Mouse (Mus musculus) spleen, adult 2 months (tissue): ENCODE results near the gene Prkag2. TPM values are rescaled to one million over a fixed set of nuclear protein-coding genes. Genes with fewer than 3 reads are reported as not detected.

Experiments used
- DNase-seq, 2 experiments: peaks; one replicate each; pipeline versions ENCODE4 v3.0.0 to v3.0.0-alpha.2; 2012 to 2021; ENCODE audit warnings: low spot score in 2 of 2, low read depth in 1 of 2
- H3K27ac ChIP-seq: fragments of 200-500 bp; 2 replicates; pipeline ENCODE4 v1.5.1; 2012; ENCODE audit warnings: low read length, inconsistent platforms; ENCODE audit not compliant: insufficient read depth
- H3K27me3 ChIP-seq: fragments of 200-500 bp; 2 replicates; pipeline ENCODE4 v1.6.1; 2012; ENCODE audit warnings: mild to moderate bottlenecking, moderate library complexity, low read length, inconsistent platforms; ENCODE audit not compliant: control insufficient read depth, insufficient read depth
- H3K36me3 ChIP-seq: fragments of 200-500 bp; 2 replicates; pipeline ENCODE4 v1.6.1; 2012; ENCODE audit warnings: mild to moderate bottlenecking, low read length, inconsistent platforms; ENCODE audit not compliant: control insufficient read depth, insufficient read depth
- H3K4me1 ChIP-seq: fragments of 200-500 bp; 2 replicates; pipeline ENCODE4 v1.6.1; 2011; ENCODE audit warnings: inconsistent platforms; ENCODE audit not compliant: control insufficient read depth, insufficient read depth, insufficient read length
- H3K4me3 ChIP-seq: fragments of 200-500 bp; 2 replicates; pipeline ENCODE4 v1.5.1; 2011; ENCODE audit warnings: mild to moderate bottlenecking, inconsistent platforms; ENCODE audit not compliant: insufficient read depth, insufficient read length; ENCODE audit errors: extremely low read depth
- CTCF ChIP-seq: fragments of 200-500 bp; IDR thresholded peaks from 2 replicates; pipeline ENCODE4 v1.5.1; 2011; ENCODE audit warnings: mild to moderate bottlenecking, inconsistent platforms; ENCODE audit not compliant: insufficient read depth, insufficient read length, insufficient replicate concordance; ENCODE audit errors: extremely low read depth
- POLR2A ChIP-seq: fragments of 200-500 bp; IDR thresholded peaks from 2 replicates; pipeline ENCODE4 v1.6.1; 2011; ENCODE audit warnings: low read depth, low read length, inconsistent platforms
- WGBS: fragments of 180-500 bp; shearing (Covaris S2); methylation state at CpG from one replicate; pipeline ENCODE4 v1.1.7; 2018; 5-methylcytosine and 5-hydroxymethylcytosine counted together
- polyA plus RNA-seq: library from polyadenylated mRNA; depleted of rRNA; stranded (reverse); fragments of >200 nt; gene quantifications from 2 replicates; pipeline ENCODE4 v1.2.3, GENCODE M21; 2012

Prkag2 gene
- polyA plus RNA-seq, 1 experiment = 7.7 TPM

DNA sequence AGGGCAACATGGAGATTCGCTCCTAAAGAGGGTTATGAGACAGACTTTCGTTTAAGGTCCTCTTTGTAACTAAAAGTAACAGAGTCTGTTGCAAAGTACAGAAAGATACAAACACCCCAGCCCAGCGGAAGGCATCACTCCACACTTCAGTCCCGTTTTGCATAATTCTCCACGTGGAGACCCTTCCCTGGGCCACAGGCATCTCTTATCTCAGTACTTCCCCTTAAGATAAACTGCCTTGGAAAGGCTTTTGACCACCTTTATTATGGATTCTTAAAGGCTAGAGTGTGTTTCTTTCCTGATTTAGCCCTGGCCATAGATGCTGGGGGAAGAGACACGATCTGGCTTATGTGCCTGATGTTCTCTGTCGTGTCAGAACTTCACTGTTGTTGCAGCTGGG is 59.5 kb downstream of the Prkag2 start:
- H3K4me3 ChIP-seq = no peak overlapping the region

GRCm38 (mm10) chr5:25038827-25039226 is 61.6 kb downstream of the Prkag2 start:
- TF ChIP-seq CTCF (no peak), POLR2A (no peak)
- DNase-seq = no peak
- Histone ChIP-seq H3K36me3 (no peaks in the 10 kb centered on the region), H3K27ac (no peak overlapping the region), H3K27me3 (no peaks in the 10 kb centered on the region), H3K4me3 (no peak overlapping the region), H3K4me1 (no peaks in the 10 kb centered on the region)
- WGBS = 93% methylated on average over 2 of the region's 2 CpGs

More for the DNA sequence above, 59.5 kb downstream of the Prkag2 start:
- Histone ChIP-seq H3K27me3 (no peaks in the 10 kb centered on the region), H3K27ac (no peak overlapping the region), H3K4me1 (no peaks in the 10 kb centered on the region), H3K36me3 (no peaks in the 10 kb centered on the region)
- WGBS = 78% methylated on average over 7 of the region's 7 CpGs
- no peak for DNase-seq
- TF ChIP-seq POLR2A = no peak
- TF ChIP-seq CTCF = no peak

- Histone ChIP-seq H3K4me1 (no peaks in the 10 kb centered on the region), H3K4me3 (no peak overlapping the region), H3K36me3 (no peaks in the 10 kb centered on the region), H3K27me3 (no peaks in the 10 kb centered on the region), H3K27ac (no peak overlapping the region)
- TF ChIP-seq CTCF (no peak), POLR2A (no peak)
- no peak for DNase-seq
- 90% methylated on average over 3 of the region's 3 CpGs for WGBS
Measured at GRCm38 (mm10) chr5:25035391-25035790, 65.1 kb downstream of the Prkag2 start.

DNA sequence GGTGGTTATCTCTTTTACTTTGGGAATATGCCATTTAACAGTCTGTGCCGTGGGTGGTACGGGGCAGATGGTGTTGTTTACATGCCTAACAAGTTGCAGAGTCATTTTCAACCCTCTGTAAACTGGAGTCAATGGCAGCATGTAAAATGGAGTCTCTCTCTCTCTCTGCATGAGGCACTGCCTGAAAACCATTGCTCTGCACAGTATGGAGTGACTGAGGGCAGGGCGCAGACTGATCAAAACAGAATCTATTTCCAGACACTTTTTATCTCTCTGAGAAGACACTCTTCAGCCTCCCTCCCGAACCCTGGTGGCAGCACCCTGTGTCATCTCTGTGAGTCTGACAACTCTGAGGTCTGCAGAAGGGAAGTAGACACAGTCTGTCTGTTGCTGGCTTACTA is 69.0 kb downstream of the Prkag2 start:
- 41% methylated on average over 4 of the region's 4 CpGs for WGBS
- no peaks in the 10 kb centered on the region for H3K4me1 ChIP-seq
- H3K27me3 ChIP-seq = no peaks in the 10 kb centered on the region
- no peak overlapping the region for H3K27ac ChIP-seq
- TF ChIP-seq POLR2A (no peak), CTCF (no peak)
- H3K4me3 ChIP-seq = no peak overlapping the region
- H3K36me3 ChIP-seq = no peaks in the 10 kb centered on the region
- DNase-seq = no peak

DNA sequence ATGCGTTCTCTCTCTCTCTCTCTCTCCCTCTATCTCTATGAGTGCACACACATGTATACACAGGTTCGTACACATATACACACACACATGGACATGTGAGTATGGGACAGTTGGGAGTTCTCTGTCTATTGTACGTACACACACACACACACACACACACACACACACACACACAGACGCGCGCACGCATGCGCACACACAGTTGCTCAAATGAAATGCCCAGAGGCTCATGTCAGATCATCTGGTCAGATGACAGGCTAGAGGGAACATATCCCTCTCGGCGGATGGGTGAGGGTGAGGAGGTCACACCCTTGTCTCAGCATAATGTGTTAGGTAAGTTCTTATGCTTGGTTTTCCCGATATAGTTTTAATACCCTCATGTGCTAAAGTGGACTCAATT is 69.4 kb downstream of the Prkag2 start:
- no peaks in the 10 kb centered on the region for H3K27me3 ChIP-seq
- H3K4me3 ChIP-seq = no peak overlapping the region
- H3K4me1 ChIP-seq = no peaks in the 10 kb centered on the region
- WGBS = 88% methylated on average over 11 of the region's 11 CpGs
- no peak for DNase-seq
- no peak overlapping the region for H3K27ac ChIP-seq
- H3K36me3 ChIP-seq = no peaks in the 10 kb centered on the region
- no peak for TF ChIP-seq POLR2A
- TF ChIP-seq CTCF = no peak

DNA sequence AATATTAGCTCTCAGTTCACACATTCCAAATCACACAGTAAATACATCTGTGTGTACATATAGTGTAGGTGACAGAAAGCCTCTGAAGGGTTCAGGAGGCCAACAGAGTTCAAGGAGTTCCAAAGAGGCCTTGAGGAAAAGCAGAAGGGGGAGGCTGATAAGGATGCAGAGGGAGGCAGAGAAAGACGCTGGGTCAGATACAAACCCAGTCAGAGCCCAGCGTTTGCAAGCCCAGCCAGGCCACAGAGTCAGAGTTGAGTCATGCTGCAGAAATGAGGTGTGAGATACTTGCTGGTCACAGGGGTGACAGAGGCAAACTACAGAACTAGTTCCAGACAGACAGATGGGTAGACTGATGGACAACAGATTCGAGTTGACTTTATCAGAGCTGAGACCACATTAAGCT is 70.2 kb downstream of the Prkag2 start:
- Histone ChIP-seq H3K27ac (no peak overlapping the region), H3K4me1 (no peaks in the 10 kb centered on the region), H3K36me3 (no peaks in the 10 kb centered on the region), H3K4me3 (no peak overlapping the region), H3K27me3 (no peaks in the 10 kb centered on the region)
- WGBS = 69% methylated on average over 3 of the region's 3 CpGs
- TF ChIP-seq CTCF (no peak), POLR2A (no peak)
- DNase-seq = no peak

DNA sequence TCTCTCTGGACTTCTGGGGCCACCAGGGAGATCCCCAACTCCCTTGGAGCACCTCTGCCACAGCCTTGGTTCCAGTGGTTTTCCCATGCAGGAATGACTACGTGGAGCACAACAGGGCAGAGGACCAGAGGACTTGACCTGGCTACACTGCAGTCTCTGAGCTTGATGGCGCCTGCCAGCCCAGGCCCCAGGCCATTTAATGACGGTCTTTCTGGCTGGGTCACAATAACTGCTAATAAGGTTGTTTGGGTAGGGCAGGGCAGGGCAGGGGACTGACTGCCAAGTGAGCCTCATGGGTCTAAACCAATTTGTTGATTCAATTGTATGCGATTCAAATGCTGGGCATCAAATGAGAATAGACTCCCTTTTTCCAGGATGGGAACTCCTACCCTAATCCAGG is 72.8 kb downstream of the Prkag2 start:
- DNase-seq = no peak
- Histone ChIP-seq H3K4me3 (no peak overlapping the region), H3K36me3 (no peaks in the 10 kb centered on the region), H3K27ac (no peak overlapping the region), H3K4me1 (no peaks in the 10 kb centered on the region), H3K27me3 (no peaks in the 10 kb centered on the region)
- 86% methylated on average over 4 of the region's 4 CpGs for WGBS
- TF ChIP-seq POLR2A (no peak), CTCF (no peak)
